Mouse (Mus musculus): ENCODE data around the gene Slc22a16.
"Not testable (repeated sequence)": the region's sequence is repeated elsewhere in the genome, so short reads cannot be mapped to it uniquely, and the experiment has no call there.

DNA sequence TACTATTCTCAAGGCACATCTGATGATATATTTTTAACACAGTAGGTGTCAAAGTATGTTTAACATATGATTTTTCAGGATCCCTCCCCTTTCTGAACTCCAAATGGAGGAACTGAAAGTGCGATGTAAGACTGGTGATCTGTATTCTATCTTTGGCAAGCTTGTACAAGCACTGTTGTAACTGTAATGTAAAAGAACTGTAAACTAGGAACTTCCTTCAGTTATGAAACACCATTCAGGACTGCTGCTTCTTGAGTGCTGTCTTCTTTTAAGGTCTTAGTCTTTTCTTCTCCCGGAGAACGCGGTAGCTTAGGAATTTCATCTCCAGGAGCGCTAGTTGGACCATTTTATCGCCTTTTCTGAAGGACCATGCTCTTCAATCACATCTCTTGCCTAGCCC is 4.4 kb upstream of the Slc22a16 start:
- TF ChIP-seq POLR2A (IDR thresholded peaks at IDR 0.05; ENCODE audit: borderline replicate concordance, control insufficient read depth, low read depth, low read length); CTCF (IDR thresholded peaks at IDR 0.05; ENCODE audit: control insufficient read depth, insufficient read depth, low read length): not testable (repeated sequence)

All from bone marrow, adult 2 months (tissue).